Mouse (Mus musculus): ENCODE data around the gene Syt3.

The Syt3 gene

GRCm38 (mm10) chr7:44413307-44413706, 29.4 kb downstream of the Syt3 start:
- no peak for DNase-seq

- DNase-seq = peak; percentile 69
Measured at GRCm38 (mm10) chr7:44427666-44428065, 43.8 kb downstream of the Syt3 start.

DNA sequence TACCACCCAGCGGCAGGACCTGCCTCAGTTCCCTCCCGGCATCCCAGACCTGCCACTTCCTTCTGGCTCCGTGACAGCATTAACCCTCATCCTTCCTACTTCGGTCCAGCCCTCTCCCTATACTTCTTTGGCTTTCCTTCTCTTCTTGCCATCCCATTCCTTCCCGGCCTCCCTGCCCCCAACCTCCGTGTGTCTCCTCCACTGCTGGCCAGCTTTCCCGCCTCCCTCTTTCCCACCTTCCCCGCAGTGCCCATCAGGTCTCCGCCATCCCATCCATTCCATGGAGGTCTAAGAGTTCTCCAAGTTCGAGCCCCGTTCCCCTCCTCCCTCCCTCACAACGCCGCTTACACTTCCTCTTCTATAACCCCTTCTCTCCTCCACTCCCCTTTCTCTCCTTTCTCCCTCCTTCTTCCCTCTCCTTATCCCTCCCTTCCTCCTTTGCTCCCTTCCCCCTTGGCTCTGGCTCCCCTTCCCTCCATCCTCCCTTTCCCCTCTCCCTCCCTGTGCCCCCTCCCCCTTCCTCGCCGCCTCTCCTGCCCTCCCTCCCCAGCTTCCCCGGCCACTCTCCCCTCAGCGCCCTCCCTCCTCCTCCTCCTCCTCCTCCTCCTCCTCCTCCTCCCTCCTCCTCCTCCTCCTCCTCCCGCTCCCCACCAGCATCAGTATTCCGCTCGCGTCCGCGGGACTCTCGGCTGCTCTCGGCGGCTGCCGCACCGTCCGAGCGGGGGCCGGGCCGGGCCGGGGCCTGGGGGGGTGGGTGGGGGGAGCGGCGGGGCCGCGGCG, 44.5 kb downstream of the Syt3 start:
- peak; percentile 70 for DNase-seq

GRCm38 (mm10) chr7:44428968-44429521, 45.1 kb downstream of the Syt3 start, which contains the start of gene Lrrc4b:
Gene Lrrc4b, plus strand, starts transcription at chr7:44429018.
- DNase-seq = peak; percentile 74

DNA sequence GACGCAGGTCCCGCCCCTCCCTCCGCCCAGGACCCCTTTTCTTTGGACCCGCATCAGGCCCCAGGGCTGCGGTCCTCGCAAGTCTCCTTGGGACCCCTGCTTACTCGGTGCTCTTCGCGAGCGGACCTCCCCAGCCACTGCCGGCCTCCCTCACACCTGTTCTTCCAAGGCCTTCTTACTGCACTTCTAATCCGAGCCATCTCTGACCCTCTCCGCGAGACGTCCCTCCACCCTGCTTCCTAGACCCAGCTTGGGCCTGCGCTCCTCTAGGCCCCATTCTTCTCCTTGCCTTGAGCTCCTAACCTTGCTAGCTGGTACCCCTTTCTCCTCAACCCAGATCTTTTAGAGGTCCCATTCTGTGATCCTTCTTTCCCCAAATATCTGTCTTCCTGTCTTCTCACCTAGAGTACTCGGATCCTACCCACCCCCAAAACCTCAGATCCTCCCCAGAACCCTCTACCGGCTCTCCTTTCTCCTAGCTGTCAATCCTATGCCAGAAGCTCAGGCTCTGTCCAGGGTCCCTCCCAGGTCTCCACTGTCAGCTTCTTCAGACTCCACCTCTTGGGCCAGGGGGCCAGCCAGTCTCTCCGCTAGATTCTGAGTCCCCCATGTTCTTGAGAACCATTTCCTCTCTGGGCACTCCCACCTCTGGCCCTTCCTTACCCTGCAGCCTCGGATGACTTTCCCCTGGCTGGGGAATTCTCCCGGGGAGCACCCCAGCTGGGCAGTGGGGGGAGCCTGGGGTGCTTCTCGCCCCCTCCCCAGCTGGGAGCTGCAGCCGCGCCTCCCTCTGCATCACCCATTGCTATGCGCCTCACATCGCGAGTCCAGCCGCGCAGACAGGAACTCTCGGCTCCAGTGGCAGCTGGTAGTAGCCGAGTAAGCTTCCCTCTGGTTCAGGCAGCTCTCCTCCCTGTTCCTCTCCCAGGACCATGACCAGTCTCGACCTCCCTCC, 45.9 kb downstream of the Syt3 start:
- peak; percentile 59 for DNase-seq

- no peak for DNase-seq
Measured at GRCm38 (mm10) chr7:44432550-44432949, 48.6 kb downstream of the Syt3 start.

- DNase-seq = peak; percentile 68
Measured at GRCm38 (mm10) chr7:44433371-44433770, 49.5 kb downstream of the Syt3 start.

- DNase-seq = no peak
Measured at GRCm38 (mm10) chr7:44434089-44434488, 50.2 kb downstream of the Syt3 start.

- peak; percentile 83 for DNase-seq
Measured at GRCm38 (mm10) chr7:44435796-44436195, 51.9 kb downstream of the Syt3 start.

DNA sequence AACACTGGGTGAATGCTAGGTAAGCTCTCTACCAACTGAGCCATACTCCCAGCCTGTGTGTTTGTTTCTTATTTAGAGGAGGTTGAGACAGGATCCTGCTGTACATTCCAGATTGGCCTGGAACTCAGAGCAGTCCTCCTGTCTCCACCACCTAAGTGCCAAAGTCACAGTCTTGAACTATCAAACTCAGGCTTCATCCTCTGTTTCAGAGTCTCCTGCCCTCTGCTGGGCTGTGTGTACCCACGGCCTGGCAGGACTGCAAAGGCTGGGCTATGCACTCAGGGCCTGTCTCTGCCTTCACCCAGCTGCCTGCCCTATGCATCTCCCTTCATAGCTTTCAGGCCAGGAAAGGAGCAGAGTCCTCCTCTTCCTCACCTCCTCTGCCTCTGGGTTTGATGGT, 52.4 kb downstream of the Syt3 start:
- DNase-seq = peak; percentile 58

- peak; percentile 54 for DNase-seq
Measured at GRCm38 (mm10) chr7:44437188-44437587, 53.3 kb downstream of the Syt3 start.

DNA sequence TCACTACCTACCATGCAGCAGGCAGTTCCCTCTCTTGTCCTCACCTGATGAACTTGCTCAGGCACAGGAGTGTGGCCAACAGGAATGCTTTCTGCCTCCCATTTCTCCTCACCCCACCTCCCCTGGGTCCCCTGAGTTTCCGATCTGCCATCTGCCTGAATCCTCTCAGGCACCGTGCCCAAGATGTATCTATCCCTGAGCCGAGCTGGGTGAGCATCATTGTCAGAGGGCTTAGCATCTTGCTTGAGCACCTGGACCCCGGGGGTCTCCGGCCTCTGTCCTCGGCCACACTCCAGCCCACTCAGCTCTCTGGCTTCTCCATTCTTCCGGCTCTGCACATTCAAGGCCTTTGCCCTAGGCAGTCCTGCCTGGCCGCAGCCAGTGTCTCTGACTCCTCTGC, 54.0 kb downstream of the Syt3 start:
- peak; percentile 84 for DNase-seq

- peak; percentile 51 for DNase-seq
Measured at GRCm38 (mm10) chr7:44439696-44440095, 55.8 kb downstream of the Syt3 start.

DNA sequence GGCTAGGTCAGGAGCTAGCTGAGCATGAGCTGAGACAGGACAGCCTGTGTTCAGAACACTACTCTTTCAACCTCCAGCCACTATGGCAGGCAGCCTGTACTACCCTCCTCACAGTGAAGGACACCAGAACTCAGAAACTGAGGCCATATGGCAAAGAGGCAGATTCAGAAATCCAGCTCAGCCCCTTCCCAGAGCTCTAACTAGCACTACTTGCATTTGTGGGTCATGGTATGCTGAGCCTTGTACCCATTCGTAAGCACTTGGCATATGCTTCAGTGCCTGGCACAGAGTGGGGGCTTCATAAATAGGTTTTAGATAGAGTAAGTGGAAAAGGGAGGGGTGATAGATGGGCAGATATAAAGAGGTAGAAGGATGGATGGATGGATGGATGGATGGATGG, 56.6 kb downstream of the Syt3 start:
- no peak for DNase-seq

- DNase-seq = no peak
Measured at GRCm38 (mm10) chr7:44441180-44441579, 57.3 kb downstream of the Syt3 start.

- DNase-seq = peak; percentile 84
Measured at GRCm38 (mm10) chr7:44441648-44442109, 57.8 kb downstream of the Syt3 start.

DNA sequence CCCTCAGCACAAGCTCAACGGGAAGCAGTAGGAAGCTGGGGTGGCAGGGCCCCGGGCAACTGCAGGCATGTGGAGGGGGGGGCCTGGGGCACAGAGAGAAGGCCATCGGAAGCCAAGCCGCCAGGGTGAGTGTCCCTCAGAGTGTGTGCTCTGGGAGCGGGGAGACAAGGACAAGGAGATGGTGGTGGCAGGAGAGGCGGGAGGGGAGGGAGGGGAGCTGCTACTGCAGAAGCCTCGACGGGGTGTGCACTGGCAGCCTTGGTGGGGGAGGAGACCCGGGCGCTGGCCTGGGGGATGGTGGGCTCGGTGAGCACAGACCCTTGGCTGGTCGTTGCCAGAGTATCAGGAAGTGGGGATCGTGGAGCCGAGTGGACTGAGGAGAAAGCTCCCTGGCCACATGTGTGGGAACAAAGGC, 58.5 kb downstream of the Syt3 start:
- DNase-seq = peak; percentile 78

DNA sequence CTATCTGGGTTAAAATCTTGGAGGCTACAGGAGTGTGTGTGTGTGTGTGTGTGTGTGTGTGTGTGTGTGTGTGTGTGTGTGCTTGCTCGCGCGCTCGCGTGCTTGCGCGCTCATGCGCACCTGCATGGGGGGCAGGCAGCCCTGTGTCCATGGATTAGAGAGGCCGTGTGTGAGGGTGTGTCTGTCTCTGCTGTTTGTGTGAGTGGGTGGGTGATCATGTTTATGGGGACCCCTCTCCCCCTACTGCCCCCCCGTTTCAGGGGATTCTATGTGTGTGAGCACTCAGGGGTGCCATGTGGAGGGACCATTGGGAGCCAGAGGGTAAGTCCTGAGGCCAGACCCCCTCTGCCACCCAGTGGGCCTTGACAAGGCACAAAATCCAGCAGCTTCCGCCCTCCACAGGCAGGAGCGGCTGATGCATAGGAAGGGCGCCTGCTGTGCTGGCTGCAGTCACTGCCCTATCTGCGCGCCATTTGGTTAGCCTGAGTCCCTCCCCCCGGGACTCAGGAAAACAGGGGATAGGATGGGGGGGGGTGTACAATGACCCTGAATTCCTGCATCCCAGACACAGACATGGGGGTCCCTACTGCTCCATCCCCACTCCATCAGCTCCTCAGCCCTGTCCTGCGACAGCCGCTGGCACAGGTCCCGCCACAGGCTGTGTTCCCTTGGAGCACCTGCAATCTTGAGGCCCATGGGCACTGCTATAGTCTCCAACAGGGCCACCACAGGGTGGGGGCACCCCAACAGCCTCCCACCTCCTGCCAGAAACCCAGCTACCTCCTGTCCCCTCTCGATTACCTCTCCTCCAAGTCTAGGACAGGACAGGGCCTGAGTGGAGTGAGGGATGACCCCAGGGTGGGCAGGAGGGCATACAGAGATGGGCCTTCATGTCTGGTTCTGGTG, 59.6 kb downstream of the Syt3 start:
- DNase-seq = peak; percentile 86

DNA sequence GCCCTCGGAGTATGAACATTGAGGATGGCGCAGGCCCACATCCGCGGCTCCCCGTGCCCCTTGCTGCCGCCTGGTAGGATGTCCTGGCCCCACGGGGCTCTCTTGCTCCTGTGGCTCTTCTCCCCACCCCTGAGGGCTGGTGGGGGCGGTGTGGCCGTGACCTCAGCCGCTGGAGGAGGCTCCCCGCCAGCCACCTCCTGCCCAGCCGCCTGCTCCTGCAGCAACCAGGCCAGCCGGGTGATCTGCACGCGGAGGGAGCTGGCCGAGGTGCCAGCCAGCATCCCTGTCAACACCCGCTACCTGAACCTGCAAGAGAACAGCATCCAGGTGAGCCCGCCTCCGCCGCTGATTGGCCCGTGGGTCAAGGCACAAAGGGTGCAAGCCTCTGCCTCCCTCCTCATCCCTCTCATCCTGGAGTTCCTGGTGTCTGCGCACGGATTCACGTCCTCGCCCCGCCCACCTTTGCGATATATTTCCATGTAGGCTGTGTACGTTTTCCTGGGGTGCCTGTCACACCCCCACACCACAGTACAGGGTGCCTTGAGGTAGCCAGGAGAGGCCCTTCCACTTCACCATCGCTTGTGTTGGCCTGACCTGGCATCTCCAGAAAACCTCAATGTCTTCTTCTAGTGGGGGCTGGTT, 61.1 kb downstream of the Syt3 start:
- DNase-seq = peak; percentile 66

GRCm38 (mm10) chr7:44445528-44445923, 61.6 kb downstream of the Syt3 start:
- DNase-seq = peak; percentile 62

DNA sequence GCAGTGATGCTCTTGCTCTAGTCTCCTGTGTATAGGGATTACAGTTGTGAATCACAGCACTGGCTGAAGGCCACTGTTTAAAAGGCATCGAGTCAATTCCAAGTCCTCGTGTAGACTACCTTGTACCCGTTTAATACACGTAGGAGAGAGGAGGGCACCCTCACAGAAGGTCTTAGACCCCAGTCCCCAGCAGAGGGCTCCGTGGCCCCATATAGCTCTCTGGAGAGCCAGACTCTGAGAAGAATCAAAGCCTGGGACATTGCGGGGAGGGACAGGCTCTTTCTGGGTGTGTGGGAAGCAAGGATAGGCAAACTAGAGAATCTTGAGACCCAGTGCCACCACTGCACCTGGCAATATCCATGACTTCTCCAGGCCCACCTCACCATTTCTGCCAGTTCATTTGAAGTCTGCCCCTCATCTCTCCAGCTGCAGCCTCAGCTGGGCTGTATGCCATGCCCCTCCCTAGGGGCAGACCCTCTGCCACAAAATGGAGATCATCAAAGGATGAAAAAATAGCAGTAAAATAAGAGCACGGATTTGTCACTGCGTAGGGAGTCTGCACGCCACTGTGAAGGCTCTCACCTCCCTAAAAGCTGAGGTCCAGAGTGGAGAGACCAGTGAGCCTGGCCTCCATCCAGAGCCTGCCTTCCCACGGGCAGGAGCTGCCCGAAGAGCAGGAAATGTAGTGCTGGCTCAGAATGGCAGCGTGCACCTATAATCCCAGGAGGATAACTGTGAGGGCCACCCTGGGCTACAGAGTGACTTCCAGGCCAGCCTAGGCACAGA, 62.4 kb downstream of the Syt3 start:
- DNase-seq = peak; percentile 78
